Mouse (Mus musculus): Measurements from ENCODE around the gene Hydin. TPM values are rescaled to one million over a fixed set of nuclear protein-coding genes. Genes with fewer than 3 reads are reported as not detected.

The Hydin gene
- polyA plus RNA-seq, 1 experiment from 2014 or later = 0.01 TPM

- no peaks in the 10 kb centered on the region for H3K9me3 ChIP-seq (ENCODE audit: low read length)
- no peaks in the 10 kb centered on the region for H3K27me3 ChIP-seq (ENCODE audit: insufficient read depth, low read length)
- no peak for ATAC-seq
- H3K4me3 ChIP-seq (ENCODE audit: low read depth, low read length) = no peak overlapping the region
- DNase-seq = no peak
- no peak overlapping the region for H3K9ac ChIP-seq (replicated peaks)
- 76% methylated on average over 3 of the region's 3 CpGs for WGBS (ENCODE audit: insufficient replicate concordance)
- H3K4me2 ChIP-seq (ENCODE audit: low read depth, low read length) = no peak overlapping the region
- no peak overlapping the region for H3K27ac ChIP-seq (ENCODE audit: low read depth)
- TF ChIP-seq CTCF (IDR thresholded peaks at IDR 0.05; ENCODE audit: low read depth) (no peak), EP300 (IDR thresholded peaks at IDR 0.05; ENCODE audit: low read depth) (no peak)
- no peaks in the 10 kb centered on the region for H3K4me1 ChIP-seq (ENCODE audit: insufficient read depth)
- no peaks in the 10 kb centered on the region for H3K36me3 ChIP-seq (replicated peaks; ENCODE audit: insufficient read depth, low read length)
Measured at GRCm38 (mm10) chr8:110431340-110431739, 164.6 kb downstream of the Hydin start.

GRCm38 (mm10) chr8:110440528-110440927 lies 173.8 kb downstream of the Hydin start:
- no peaks in the 10 kb centered on the region for H3K36me3 ChIP-seq (replicated peaks; ENCODE audit: insufficient read depth, low read length)
- no peak overlapping the region for H3K27ac ChIP-seq (ENCODE audit: low read depth)
- no peak overlapping the region for H3K9ac ChIP-seq (replicated peaks)
- no peaks in the 10 kb centered on the region for H3K27me3 ChIP-seq (ENCODE audit: insufficient read depth, low read length)
- H3K9me3 ChIP-seq (ENCODE audit: low read length) = no peaks in the 10 kb centered on the region
- ATAC-seq = no peak
- H3K4me1 ChIP-seq (ENCODE audit: insufficient read depth) = no peaks in the 10 kb centered on the region
- TF ChIP-seq CTCF (IDR thresholded peaks at IDR 0.05; ENCODE audit: low read depth) (no peak), EP300 (IDR thresholded peaks at IDR 0.05; ENCODE audit: low read depth) (no peak)
- no peak for DNase-seq
- WGBS (ENCODE audit: insufficient replicate concordance) = 75% methylated on average over 4 of the region's 4 CpGs
- no peak overlapping the region for H3K4me2 ChIP-seq (ENCODE audit: low read depth, low read length)
- no peak overlapping the region for H3K4me3 ChIP-seq (ENCODE audit: low read depth, low read length)

- no peak for TF ChIP-seq CTCF (IDR thresholded peaks at IDR 0.05; ENCODE audit: low read depth)
- no peak for TF ChIP-seq EP300 (IDR thresholded peaks at IDR 0.05; ENCODE audit: low read depth)
- Histone ChIP-seq H3K27ac (ENCODE audit: low read depth) (no peak overlapping the region), H3K4me2 (ENCODE audit: low read depth, low read length) (no peak overlapping the region), H3K9me3 (ENCODE audit: low read length) (no peaks in the 10 kb centered on the region), H3K27me3 (ENCODE audit: insufficient read depth, low read length) (no peaks in the 10 kb centered on the region), H3K9ac (replicated peaks) (no peak overlapping the region), H3K4me1 (ENCODE audit: insufficient read depth) (no peaks in the 10 kb centered on the region), H3K4me3 (ENCODE audit: low read depth, low read length) (no peak overlapping the region), H3K36me3 (replicated peaks; ENCODE audit: insufficient read depth, low read length) (no peaks in the 10 kb centered on the region)
- DNase-seq = no peak
- WGBS (ENCODE audit: insufficient replicate concordance) = 44% methylated on average over 2 of the region's 2 CpGs
- ATAC-seq = no peak
Measured at GRCm38 (mm10) chr8:110444276-110444675, 177.5 kb downstream of the Hydin start.

GRCm38 (mm10) chr8:110450463-110450862 lies 183.7 kb downstream of the Hydin start:
- no peaks in the 10 kb centered on the region for H3K9me3 ChIP-seq (ENCODE audit: low read length)
- H3K9ac ChIP-seq (replicated peaks) = no peak overlapping the region
- 82% methylated on average over 6 of the region's 6 CpGs for WGBS (ENCODE audit: insufficient replicate concordance)
- H3K36me3 ChIP-seq (replicated peaks; ENCODE audit: insufficient read depth, low read length) = no peaks in the 10 kb centered on the region
- H3K27me3 ChIP-seq (ENCODE audit: insufficient read depth, low read length) = no peaks in the 10 kb centered on the region
- H3K27ac ChIP-seq (ENCODE audit: low read depth) = no peak overlapping the region
- no peaks in the 10 kb centered on the region for H3K4me1 ChIP-seq (ENCODE audit: insufficient read depth)
- H3K4me3 ChIP-seq (ENCODE audit: low read depth, low read length) = no peak overlapping the region
- DNase-seq (no peak), ATAC-seq (no peak)
- TF ChIP-seq CTCF (IDR thresholded peaks at IDR 0.05; ENCODE audit: low read depth) (no peak), EP300 (IDR thresholded peaks at IDR 0.05; ENCODE audit: low read depth) (no peak)
- H3K4me2 ChIP-seq (ENCODE audit: low read depth, low read length) = no peak overlapping the region

GRCm38 (mm10) chr8:110454466-110454865 lies 187.7 kb downstream of the Hydin start:
- ATAC-seq = no peak
- TF ChIP-seq CTCF (IDR thresholded peaks at IDR 0.05; ENCODE audit: low read depth) = no peak
- TF ChIP-seq EP300 (IDR thresholded peaks at IDR 0.05; ENCODE audit: low read depth) = no peak
- 80% methylated on average over 4 of the region's 4 CpGs for WGBS (ENCODE audit: insufficient replicate concordance)

GRCm38 (mm10) chr8:110457424-110457823 lies 190.6 kb downstream of the Hydin start:
- DNase-seq (no peak), ATAC-seq (no peak)
- no peaks in the 10 kb centered on the region for H3K36me3 ChIP-seq (replicated peaks; ENCODE audit: insufficient read depth, low read length)
- H3K9ac ChIP-seq (replicated peaks) = no peak overlapping the region
- no peaks in the 10 kb centered on the region for H3K9me3 ChIP-seq (ENCODE audit: low read length)
- no peak overlapping the region for H3K27ac ChIP-seq (ENCODE audit: low read depth)
- H3K27me3 ChIP-seq (ENCODE audit: insufficient read depth, low read length) = no peaks in the 10 kb centered on the region
- no peaks in the 10 kb centered on the region for H3K4me1 ChIP-seq (ENCODE audit: insufficient read depth)
- no peak for TF ChIP-seq CTCF (IDR thresholded peaks at IDR 0.05; ENCODE audit: low read depth)
- TF ChIP-seq EP300 (IDR thresholded peaks at IDR 0.05; ENCODE audit: low read depth) = no peak
- no peak overlapping the region for H3K4me2 ChIP-seq (ENCODE audit: low read depth, low read length)
- H3K4me3 ChIP-seq (ENCODE audit: low read depth, low read length) = no peak overlapping the region
- WGBS (ENCODE audit: insufficient replicate concordance) = 54% methylated on average over 4 of the region's 4 CpGs

More at GRCm38 (mm10) chr8:110454466-110454865, 187.7 kb downstream of the Hydin start:
- H3K4me3 ChIP-seq (ENCODE audit: low read depth, low read length) = no peak overlapping the region
- H3K4me2 ChIP-seq (ENCODE audit: low read depth, low read length) = no peak overlapping the region
- H3K27ac ChIP-seq (ENCODE audit: low read depth) = no peak overlapping the region
- no peaks in the 10 kb centered on the region for H3K9me3 ChIP-seq (ENCODE audit: low read length)
- no peaks in the 10 kb centered on the region for H3K4me1 ChIP-seq (ENCODE audit: insufficient read depth)
- H3K36me3 ChIP-seq (replicated peaks; ENCODE audit: insufficient read depth, low read length) = no peaks in the 10 kb centered on the region
- DNase-seq = no peak
- H3K9ac ChIP-seq (replicated peaks) = no peak overlapping the region
- no peaks in the 10 kb centered on the region for H3K27me3 ChIP-seq (ENCODE audit: insufficient read depth, low read length)

All from liver, postnatal 0 days (tissue).